Mouse (Mus musculus) testis, adult 2 months (tissue): ENCODE data around the gene Ccdc13. TPM values are rescaled to one million over a fixed set of nuclear protein-coding genes. Genes with fewer than 3 reads are reported as not detected.

Experiments
- H3K27ac ChIP-seq: fragments of 200-500 bp; 2 replicates; pipeline ENCODE4 v1.5.1; 2012; ENCODE audit warnings: low read depth, low read length; ENCODE audit not compliant: control insufficient read depth, insufficient read depth
- H3K27me3 ChIP-seq: fragments of 200-500 bp; 2 replicates; pipeline ENCODE4 v1.6.1; 2012; ENCODE audit warnings: mild to moderate bottlenecking, low read length, moderate library complexity; ENCODE audit not compliant: control insufficient read depth, insufficient read depth
- H3K36me3 ChIP-seq: fragments of 200-500 bp; 2 replicates; pipeline ENCODE4 v1.6.1; 2012; ENCODE audit warnings: mild to moderate bottlenecking, low read length; ENCODE audit not compliant: control insufficient read depth, insufficient read depth
- H3K4me1 ChIP-seq: fragments of 200-500 bp; 2 replicates; pipeline ENCODE4 v1.6.1; 2012; ENCODE audit warnings: low read length; ENCODE audit not compliant: control insufficient read depth, insufficient read depth
- H3K4me3 ChIP-seq: fragments of 200-500 bp; 2 replicates; pipeline ENCODE4 v1.5.1; 2012; ENCODE audit warnings: low read depth, mild to moderate bottlenecking, low read length, moderate library complexity, mixed read lengths; ENCODE audit not compliant: control insufficient read depth
- CTCF ChIP-seq: fragments of 200-500 bp; IDR thresholded peaks from 2 replicates; pipeline ENCODE4 v1.5.1; 2012; ENCODE audit warnings: low read depth, mild to moderate bottlenecking, inconsistent platforms, low read length, moderate library complexity; ENCODE audit not compliant: control insufficient read depth, insufficient read depth, insufficient replicate concordance
- POLR2A ChIP-seq: fragments of 200-500 bp; IDR thresholded peaks from 2 replicates; pipeline ENCODE4 v1.6.1; 2012; ENCODE audit warnings: low read depth, mild to moderate bottlenecking, inconsistent platforms, low read length, moderate library complexity; ENCODE audit not compliant: control insufficient read depth
- polyA plus RNA-seq: library from polyadenylated mRNA; depleted of rRNA; stranded (reverse); fragments of >200 nt; gene quantifications from 2 replicates; pipeline ENCODE4 v1.2.3, GENCODE M21; 2012

The Ccdc13 gene
- polyA plus RNA-seq, 1 experiment = 109 TPM

DNA sequence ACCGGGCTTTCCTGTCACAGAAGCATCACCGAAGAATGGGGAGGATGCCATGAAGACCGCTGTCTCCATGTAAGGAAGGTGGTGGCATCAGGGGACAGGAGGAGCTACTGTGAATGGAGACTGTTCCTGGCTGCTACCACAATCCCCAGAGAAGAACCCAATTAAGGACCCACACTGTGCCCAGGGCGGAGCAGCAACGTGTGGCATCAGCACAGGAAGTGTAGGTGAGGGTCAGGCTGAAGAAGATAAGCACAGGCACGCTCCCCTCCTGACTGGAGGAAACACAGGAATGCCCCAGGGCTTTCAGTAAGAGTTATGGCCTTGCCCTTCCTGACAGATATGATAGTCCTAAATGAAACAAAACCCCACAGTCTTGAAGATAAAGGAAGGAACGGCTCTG, 36.5 kb downstream of the Ccdc13 start:
- H3K27ac ChIP-seq = no peak overlapping the region
- no peak overlapping the region for H3K4me3 ChIP-seq
- H3K36me3 ChIP-seq = no peaks in the 10 kb centered on the region; the same call in none of the 2 replicates
- TF ChIP-seq CTCF (no peak), POLR2A (no peak)
- no peaks in the 10 kb centered on the region for H3K27me3 ChIP-seq
- H3K4me1 ChIP-seq = peaks cover 2% of the 10 kb centered on the region; the same call in 1 of the 2 replicates

DNA sequence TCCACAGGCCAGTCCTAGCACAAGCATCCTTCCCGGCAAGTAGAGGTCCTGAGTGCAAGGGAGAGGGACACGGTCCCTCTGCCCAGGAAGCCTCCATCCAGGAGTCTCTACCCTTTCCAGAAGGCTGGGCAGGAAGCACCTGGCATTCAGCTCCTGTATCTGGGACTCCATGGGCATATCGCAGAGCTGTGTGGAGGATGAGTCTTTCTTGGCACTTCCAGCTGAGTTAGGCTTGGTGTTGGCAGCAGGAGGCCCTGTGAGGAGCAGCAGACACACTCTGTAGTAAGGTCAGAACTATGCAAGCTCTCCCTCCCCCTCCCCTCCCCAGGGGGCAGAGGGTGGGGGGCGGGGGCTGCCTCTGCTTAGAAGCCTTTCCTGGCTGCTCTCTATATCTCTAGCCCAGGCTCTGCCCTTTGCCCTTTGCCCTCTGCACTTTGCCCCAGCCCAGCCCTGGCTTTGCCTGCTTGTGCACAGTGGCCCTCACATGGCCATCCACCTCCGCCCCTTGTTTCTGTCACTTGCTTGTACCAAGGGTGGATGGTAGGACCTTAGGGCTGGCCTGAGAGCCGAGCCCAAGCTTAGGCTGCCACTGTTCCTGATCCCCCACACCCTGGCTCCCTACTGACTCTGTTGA, 40.3 kb downstream of the Ccdc13 start:
- H3K4me3 ChIP-seq = no peak overlapping the region
- H3K4me1 ChIP-seq = peaks cover 2% of the 10 kb centered on the region; the same call in 1 of the 2 replicates
- TF ChIP-seq CTCF (no peak), POLR2A (no peak)
- no peaks in the 10 kb centered on the region for H3K27me3 ChIP-seq
- H3K36me3 ChIP-seq = no peaks in the 10 kb centered on the region; the same call in none of the 2 replicates
- no peak overlapping the region for H3K27ac ChIP-seq

DNA sequence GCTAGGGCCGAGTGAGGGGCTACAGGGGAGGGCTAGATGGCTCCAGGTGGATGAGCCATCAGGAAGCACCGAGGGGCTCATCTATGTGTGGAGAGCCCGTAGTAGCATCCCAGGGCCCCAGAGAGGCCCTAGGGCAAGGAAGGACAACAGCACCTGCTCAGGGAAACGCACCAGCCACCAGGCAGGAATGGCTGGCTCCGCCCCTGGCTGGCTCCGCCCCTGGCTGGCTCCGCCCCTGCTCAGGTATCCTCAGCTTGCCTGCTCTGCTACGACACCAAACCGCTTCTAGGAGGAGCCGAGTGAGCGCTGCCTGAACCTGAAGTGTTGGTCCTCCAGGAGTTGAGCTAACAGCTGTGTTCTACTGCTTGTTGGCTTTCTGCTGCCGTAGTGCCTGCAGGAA, 41.5 kb downstream of the Ccdc13 start:
- no peak for TF ChIP-seq CTCF
- no peak for TF ChIP-seq POLR2A
- no peaks in the 10 kb centered on the region; the same call in none of the 2 replicates for H3K36me3 ChIP-seq
- no peak overlapping the region for H3K4me3 ChIP-seq
- H3K27ac ChIP-seq = no peak overlapping the region
- no peaks in the 10 kb centered on the region for H3K27me3 ChIP-seq
- peaks cover 2% of the 10 kb centered on the region; the same call in 1 of the 2 replicates for H3K4me1 ChIP-seq

DNA sequence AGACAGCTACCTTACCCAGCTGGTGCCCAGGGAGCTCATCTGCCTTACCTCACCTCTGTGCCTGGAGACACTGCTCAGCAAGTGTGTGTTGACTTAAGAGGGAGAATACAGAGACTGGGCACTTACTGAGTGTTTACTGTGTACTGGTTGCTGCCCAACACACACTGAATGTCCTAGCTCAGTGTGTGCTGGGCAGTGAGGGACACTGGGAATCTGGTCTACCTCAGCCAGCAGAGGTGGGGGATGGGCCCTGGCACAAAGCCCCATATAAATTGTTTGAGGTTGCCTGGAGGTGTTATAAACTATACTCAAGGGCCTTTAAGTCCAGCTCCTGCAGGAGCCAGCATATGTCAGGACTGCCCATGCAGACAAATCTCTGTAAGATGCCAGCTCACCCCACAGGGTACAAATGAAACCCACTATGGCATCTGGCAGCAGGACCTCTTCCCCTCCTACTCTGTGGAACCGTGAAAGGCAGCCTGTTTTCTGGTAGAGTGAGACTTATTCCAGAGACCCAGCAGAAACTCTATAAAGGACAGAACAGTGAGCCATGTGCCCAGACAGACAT, 44.2 kb downstream of the Ccdc13 start:
- H3K36me3 ChIP-seq = no peaks in the 10 kb centered on the region; the same call in none of the 2 replicates

DNA sequence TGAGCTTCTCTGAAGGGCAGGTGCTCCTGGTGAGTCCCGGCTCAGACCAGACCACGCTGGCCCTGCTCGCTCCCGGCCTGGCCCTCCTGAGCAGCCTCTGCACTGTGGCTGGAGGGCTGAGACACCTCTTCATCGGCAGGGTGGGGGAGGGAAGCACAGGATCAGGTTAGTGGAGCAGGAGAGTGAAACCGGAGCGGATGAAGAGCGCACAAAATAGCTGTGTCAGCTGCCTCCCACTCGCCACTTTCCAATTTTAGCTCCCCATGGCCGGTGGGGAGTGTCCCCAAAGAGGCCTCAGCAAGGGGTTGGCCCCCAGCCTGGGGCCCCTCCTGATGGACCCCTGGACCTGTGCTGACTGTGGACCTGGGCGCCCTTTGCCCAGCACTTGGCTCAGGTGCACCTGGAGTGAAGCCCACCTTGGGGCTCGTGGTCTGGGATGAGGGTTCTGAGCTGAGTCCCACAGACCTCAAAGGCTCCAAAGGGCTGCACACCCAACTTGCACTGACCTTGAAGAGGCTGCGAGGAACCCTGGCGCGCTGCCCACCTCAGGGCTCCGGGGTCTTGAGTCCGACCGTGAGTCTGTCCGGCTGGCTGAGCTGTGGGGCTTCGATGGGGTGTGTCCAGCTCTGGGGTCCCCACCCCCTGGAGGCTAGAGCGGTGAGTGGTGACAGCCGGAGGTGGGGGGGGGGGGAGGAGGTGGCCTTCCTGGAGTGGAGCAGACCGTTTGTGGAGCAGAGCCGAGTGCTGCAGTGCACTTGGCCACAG, 47.3 kb downstream of the Ccdc13 start, which contains the start of gene Hhatl:
Gene Hhatl, minus strand, starts transcription at position 751 of the 765 bp plus-strand sequence.
- H3K27ac ChIP-seq = no peak within 1 kb of the TSS
- H3K36me3 ChIP-seq = no peaks in the 10 kb centered on the region
- no peaks in the 10 kb centered on the region for H3K27me3 ChIP-seq
- H3K4me1 ChIP-seq = peaks cover 2% of the 10 kb centered on the region
- no peak within 1 kb of the TSS for H3K4me3 ChIP-seq
- TF ChIP-seq CTCF (no peak), POLR2A (no peak)

More for the DNA sequence above, 44.2 kb downstream of the Ccdc13 start:
- Histone ChIP-seq H3K27ac (no peak overlapping the region), H3K4me1 (peaks cover 4% of the 10 kb centered on the region), H3K27me3 (no peaks in the 10 kb centered on the region), H3K4me3 (no peak overlapping the region)
- TF ChIP-seq POLR2A (no peak), CTCF (no peak)

DNA sequence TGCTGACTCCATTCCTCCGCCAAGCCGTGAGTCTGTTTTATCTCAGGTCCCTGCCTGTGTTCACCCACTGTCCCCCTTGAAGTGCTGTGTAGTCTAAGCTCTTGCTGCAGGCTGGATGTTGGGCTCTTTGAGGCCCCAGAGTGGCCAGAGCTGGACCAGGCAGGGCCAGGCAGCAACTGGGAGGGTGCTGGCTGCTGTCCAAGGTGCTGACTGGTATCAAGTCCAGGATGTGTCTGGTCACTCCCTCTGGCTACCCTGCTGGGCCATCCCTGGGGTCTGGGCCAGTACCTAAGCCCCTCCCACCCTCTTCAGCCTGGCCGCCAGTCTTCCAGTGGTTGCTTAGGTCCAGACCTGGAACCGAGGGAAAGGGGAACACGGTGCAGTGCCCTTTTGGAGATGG, 48.1 kb downstream of the Ccdc13 start:
- H3K27ac ChIP-seq = no peak overlapping the region
- TF ChIP-seq POLR2A = no peak
- no peaks in the 10 kb centered on the region for H3K36me3 ChIP-seq
- H3K27me3 ChIP-seq = no peaks in the 10 kb centered on the region
- H3K4me3 ChIP-seq = no peak overlapping the region
- peaks cover 2% of the 10 kb centered on the region for H3K4me1 ChIP-seq

DNA sequence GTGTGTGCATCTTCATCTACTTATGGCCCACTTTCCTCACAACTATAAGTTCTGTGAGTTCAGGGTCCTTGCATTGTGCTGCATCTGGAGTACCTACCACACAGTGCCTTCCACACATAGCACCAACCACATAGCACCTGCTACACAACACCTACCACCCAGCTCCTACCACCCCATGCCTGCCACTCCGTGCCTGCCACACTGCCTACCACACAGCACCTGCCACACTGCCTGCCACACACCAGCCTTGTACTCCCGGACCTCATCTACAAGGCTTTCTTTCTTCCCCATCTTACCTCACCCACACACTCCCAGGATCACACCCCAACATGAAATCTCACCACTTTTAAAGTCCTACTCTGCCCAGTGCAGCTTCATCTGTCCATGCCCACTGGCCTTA, 52.9 kb downstream of the Ccdc13 start:
- TF ChIP-seq POLR2A = no peak
- TF ChIP-seq CTCF = no peak
- no peaks in the 10 kb centered on the region for H3K27me3 ChIP-seq
- H3K27ac ChIP-seq = no peak overlapping the region
- peaks cover 2% of the 10 kb centered on the region for H3K4me1 ChIP-seq
- no peaks in the 10 kb centered on the region for H3K36me3 ChIP-seq
- no peak overlapping the region for H3K4me3 ChIP-seq
